Mouse (Mus musculus) heart, postnatal 0 days (tissue): ENCODE data around the gene Hist1h1d. TPM values are rescaled to one million over a fixed set of nuclear protein-coding genes. Genes with fewer than 3 reads are reported as not detected.

Experiments used
- ATAC-seq: fragments of 200-750 bp; cut with Nextera tagmentation; 2 replicates; pipeline ENCODE4 v1.8.0; 2017; ENCODE audit warnings: low read depth, moderate number of reproducible peaks, moderate library complexity; ENCODE audit not compliant: insufficient read depth
- DNase-seq: peaks from one replicate; pipeline ENCODE4 v3.0.0-alpha.2; 2016; ENCODE audit warnings: low spot score
- H3K27ac ChIP-seq: fragments of 300-500 bp; sonication (generic); 2 replicates; pipeline ENCODE4 v1.5.1; 2014; ENCODE audit warnings: low read depth, mild to moderate bottlenecking
- H3K27me3 ChIP-seq: fragments of 300-500 bp; sonication (generic); 2 replicates; pipeline ENCODE4 v1.6.1; 2014; ENCODE audit warnings: low read length, mixed read lengths; ENCODE audit not compliant: control insufficient read depth, insufficient read depth
- H3K36me3 ChIP-seq: fragments of 300-500 bp; sonication (generic); replicated peaks from 2 replicates; pipeline ENCODE4 v1.6.1; 2014; ENCODE audit warnings: low read length, mixed read lengths; ENCODE audit not compliant: control insufficient read depth, insufficient read depth
- H3K4me1 ChIP-seq: fragments of 300-500 bp; sonication (generic); 2 replicates; pipeline ENCODE4 v1.6.1; 2014; ENCODE audit warnings: antibody characterized with exemption; ENCODE audit not compliant: control insufficient read depth, insufficient read depth
- H3K4me2 ChIP-seq: fragments of 300-500 bp; sonication (generic); 2 replicates; pipeline ENCODE4 v1.6.1; 2014; ENCODE audit warnings: low read depth, mild to moderate bottlenecking, low read length, moderate library complexity
- H3K4me3 ChIP-seq: fragments of 300-500 bp; sonication (generic); 2 replicates; pipeline ENCODE4 v1.5.1; 2014; ENCODE audit warnings: low read depth, low read length
- H3K9ac ChIP-seq: fragments of 300-500 bp; sonication (generic); replicated peaks from 2 replicates; pipeline ENCODE4 v1.6.1; 2014; ENCODE audit warnings: low read depth, low read length, mixed read lengths
- H3K9me3 ChIP-seq: fragments of 300-500 bp; sonication (generic); replicated peaks from 2 replicates; pipeline ENCODE4 v1.6.1; 2016; ENCODE audit warnings: low read length; ENCODE audit not compliant: control insufficient read depth
- CTCF ChIP-seq: IDR thresholded peaks from 2 replicates; pipeline ENCODE4 v1.5.1; 2016; ENCODE audit warnings: antibody characterized with exemption, control low read depth, low read depth
- EP300 ChIP-seq: IDR thresholded peaks from 2 replicates; pipeline ENCODE4 v1.6.1; 2016; ENCODE audit warnings: antibody characterized with exemption, low read depth
- WGBS: fragments of 180-500 bp; shearing (Covaris S2); extraction: QIAGEN DNeasy Blood & Tissue Kit; methylation state at CpG from one replicate; pipeline ENCODE4 v1.1.7; 2014; 5-methylcytosine and 5-hydroxymethylcytosine counted together
- polyA plus RNA-seq: library from polyadenylated mRNA; unstranded; fragments of >200 nt; fragmentation: Nextera tagmentation; extraction: Ambion mirVana; gene quantifications from 2 replicates; pipeline ENCODE4 v1.2.1, GENCODE M21; 2015
- total RNA-seq: library from RNA; depleted of rRNA; stranded (reverse); fragments of >200 nt; gene quantifications from 2 replicates; pipeline ENCODE4 v1.2.3, GENCODE M21; 2014; ENCODE audit warnings: low replicate concordance

Gene Hist1h1d
- total and polyA plus RNA-seq, 2 experiments from 2014 or later: 0.20 to 61.7 TPM

GRCm38 (mm10) chr13:23592614-23593013 is 39.6 kb downstream of the Hist1h1d start:
- Histone ChIP-seq H3K27me3 (no peaks in the 10 kb centered on the region), H3K4me1 (no peaks in the 10 kb centered on the region), H3K4me3 (no peak overlapping the region), H3K9ac (no peak overlapping the region), H3K27ac (peak overlapping the region; percentile 61; the same call in 1 of the 2 replicates), H3K4me2 (no peak overlapping the region), H3K36me3 (no peaks in the 10 kb centered on the region), H3K9me3 (no peaks in the 10 kb centered on the region)
- no peak for TF ChIP-seq CTCF
- TF ChIP-seq EP300: no peak
- ATAC-seq (no peak), DNase-seq (no peak)
- WGBS: 82% methylated on average over 7 of the region's 7 CpGs

DNA sequence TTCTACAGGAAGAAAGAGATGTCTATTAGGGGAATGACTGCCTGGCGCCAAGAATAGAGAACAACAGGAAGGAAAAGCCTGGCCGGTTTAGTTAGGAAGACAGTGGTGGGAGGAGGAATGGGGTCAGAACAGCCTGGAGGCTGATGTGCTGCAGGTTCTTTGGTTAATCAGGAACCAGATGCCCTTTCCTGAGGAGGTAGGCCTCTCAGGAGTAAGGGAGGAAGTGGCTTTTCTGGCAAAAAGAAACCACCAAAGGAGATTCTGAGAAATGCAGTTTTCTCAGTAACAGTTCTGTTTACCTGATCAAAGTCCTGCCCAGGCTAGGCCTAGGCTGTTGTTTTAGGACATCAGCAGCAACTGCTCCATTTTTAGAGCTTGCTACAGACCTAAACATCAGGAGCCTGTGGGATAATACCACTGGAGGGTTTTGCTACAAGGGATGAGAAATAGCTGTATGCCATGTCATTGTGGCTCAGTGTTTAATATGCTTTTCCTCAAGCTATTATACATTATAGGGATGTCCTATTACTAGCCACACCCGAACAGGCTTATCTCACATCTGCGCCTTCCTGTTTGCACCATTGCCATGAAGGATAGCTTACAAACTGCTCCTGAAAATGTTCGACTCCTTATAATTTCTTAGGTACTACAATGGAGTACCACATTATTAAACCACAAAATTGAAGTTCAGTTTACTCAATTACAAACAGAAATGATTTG is 40.1 kb downstream of the Hist1h1d start:
- TF ChIP-seq CTCF (no peak), EP300 (no peak)
- 55% methylated on average over 5 of the region's 5 CpGs for WGBS
- Histone ChIP-seq H3K4me1 (no peaks in the 10 kb centered on the region), H3K4me3 (no peak overlapping the region), H3K9me3 (no peaks in the 10 kb centered on the region), H3K9ac (no peak overlapping the region), H3K4me2 (no peak overlapping the region), H3K36me3 (no peaks in the 10 kb centered on the region), H3K27ac (peak overlapping the region; percentile 61; the same call in 1 of the 2 replicates), H3K27me3 (no peaks in the 10 kb centered on the region)
- no peak for DNase-seq
- no peak; the same call in 1 of the 2 replicates for ATAC-seq

DNA sequence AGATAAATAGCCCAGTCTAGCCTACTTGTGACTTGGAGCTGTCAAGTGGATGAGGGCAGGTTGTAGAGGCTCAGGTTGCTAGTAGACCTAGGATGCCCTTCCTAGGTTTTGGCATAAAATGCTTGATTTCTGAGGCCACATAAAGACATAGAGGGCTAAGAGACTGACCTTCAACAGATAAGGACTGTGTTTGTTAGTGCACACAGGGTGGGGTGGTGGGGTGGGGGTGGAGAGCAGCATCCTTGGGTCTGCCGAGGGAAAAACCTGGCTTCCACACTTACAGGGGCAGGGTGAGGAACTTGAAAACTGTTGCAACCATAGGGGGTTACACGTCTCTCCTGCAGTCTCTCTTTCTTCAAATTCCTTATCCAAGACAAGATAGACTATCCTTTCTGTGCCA is 42.1 kb downstream of the Hist1h1d start:
- Histone ChIP-seq H3K27me3 (no peaks in the 10 kb centered on the region), H3K4me1 (no peaks in the 10 kb centered on the region), H3K9ac (no peak overlapping the region), H3K27ac (no peak overlapping the region), H3K9me3 (no peaks in the 10 kb centered on the region), H3K36me3 (no peaks in the 10 kb centered on the region), H3K4me3 (no peak overlapping the region), H3K4me2 (no peak overlapping the region)
- ATAC-seq (no peak), DNase-seq (no peak)
- TF ChIP-seq CTCF (no peak), EP300 (no peak)
- WGBS: 62% methylated on average over 2 of the region's 2 CpGs

DNA sequence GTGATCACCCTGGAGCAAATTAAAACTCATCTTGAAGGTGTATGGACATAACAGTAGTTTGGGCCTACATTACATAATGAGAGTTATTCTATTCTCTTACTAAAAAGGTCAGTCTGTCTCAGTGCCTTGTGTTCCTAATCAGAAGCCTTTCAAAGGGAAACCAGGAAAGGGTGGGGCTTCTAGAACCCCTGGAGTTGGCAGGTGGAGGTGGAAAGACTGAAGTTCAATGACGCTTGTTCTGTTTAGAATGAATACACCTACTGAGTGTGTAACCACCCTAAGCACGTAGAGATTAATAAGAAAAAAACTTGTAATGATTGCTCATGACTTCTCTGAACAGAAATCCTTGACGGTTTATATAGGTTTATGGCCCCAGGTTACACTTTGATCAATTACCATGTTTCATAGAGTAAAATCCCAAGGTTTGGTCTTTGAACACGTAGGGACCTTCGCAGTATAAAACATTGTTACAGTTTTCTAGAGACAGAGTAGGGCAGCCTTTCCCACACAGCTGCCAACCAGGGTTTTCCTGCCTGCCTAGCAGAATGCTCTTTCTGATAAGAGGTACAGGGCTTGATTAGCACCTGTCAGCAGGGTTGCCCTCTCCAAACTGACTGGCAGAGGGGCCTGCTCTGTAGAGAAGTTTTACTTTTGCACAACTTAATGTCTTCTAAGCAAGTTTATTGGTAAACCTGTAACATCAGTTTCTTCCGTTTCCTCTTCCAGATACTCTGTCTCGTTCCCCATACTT is 42.7 kb downstream of the Hist1h1d start:
- Histone ChIP-seq H3K9ac (no peak overlapping the region), H3K4me2 (no peak overlapping the region), H3K27me3 (no peaks in the 10 kb centered on the region), H3K36me3 (no peaks in the 10 kb centered on the region), H3K9me3 (no peaks in the 10 kb centered on the region), H3K27ac (no peak overlapping the region), H3K4me1 (no peaks in the 10 kb centered on the region), H3K4me3 (no peak overlapping the region)
- DNase-seq: no peak
- TF ChIP-seq EP300 (no peak), CTCF (no peak)
- no peak for ATAC-seq
- WGBS: 66% methylated on average over 7 of the region's 7 CpGs

GRCm38 (mm10) chr13:23597957-23598356 is 44.9 kb downstream of the Hist1h1d start:
- no peaks in the 10 kb centered on the region for H3K27me3 ChIP-seq
- H3K4me3 ChIP-seq: no peak overlapping the region
- H3K36me3 ChIP-seq: no peaks in the 10 kb centered on the region
- H3K9me3 ChIP-seq: no peaks in the 10 kb centered on the region
- H3K9ac ChIP-seq: no peak overlapping the region
- no peaks in the 10 kb centered on the region for H3K4me1 ChIP-seq
- ATAC-seq (no peak), DNase-seq (peak; percentile 76)
- TF ChIP-seq CTCF (peak; percentile 81), EP300 (no peak)
- no peak overlapping the region for H3K4me2 ChIP-seq
- WGBS: 6% methylated on average over 9 of the region's 9 CpGs
- H3K27ac ChIP-seq: no peak overlapping the region
